Mouse (Mus musculus) Muller cell, postnatal 12 days (primary cell): Measurements from ENCODE around the gene Npas3.

Experiments
- DNase-seq: peaks from one replicate; pipeline ENCODE4 v3.0.0-alpha.2; 2015; ENCODE audit errors: inconsistent ontology term

Gene Npas3

GRCm38 (mm10) chr12:54060732-54061131, 812.3 kb downstream of the Npas3 start:
- DNase-seq, result peak; percentile 74

DNA sequence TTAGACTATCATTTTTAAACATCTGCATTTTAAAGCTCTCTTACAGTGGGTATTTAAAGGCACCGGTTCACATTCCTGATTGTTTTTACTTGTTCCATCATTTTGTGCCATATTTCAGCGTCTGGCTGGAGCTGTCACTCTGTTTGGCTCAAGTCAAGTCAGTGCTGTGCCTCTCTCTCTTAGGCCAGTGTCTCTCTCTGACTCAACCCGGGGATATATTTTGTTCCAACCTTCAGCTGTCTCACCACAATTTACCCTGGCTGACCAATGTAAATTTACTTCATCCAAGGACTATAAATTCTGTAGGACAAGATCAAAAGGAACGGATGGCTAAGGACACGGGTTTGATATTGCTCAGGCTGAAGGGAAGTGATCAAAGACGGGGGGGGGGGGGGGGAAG, 812.7 kb downstream of the Npas3 start:
- no peak for DNase-seq

GRCm38 (mm10) chr12:54064986-54065385, 816.5 kb downstream of the Npas3 start:
- no peak for DNase-seq

DNA sequence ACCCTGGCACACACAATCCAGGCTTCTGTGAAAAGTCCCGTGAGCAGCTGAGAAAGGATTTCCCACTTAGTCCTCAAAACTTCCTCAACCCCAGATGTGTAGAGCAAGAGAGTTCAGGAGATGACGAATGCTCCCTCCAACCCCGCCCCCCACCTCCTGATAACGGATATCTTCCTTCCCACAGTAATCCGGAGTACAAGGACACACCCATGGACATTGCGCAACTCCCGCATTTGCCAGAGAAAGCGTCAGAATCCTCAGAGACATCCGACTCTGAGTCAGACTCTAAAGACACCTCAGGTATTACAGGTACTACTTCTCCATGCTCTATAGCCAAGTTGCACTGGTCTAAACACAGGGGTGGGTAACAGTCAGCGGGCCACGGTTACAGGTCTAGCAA, 817.1 kb downstream of the Npas3 start:
- DNase-seq, result no peak

- DNase-seq, result no peak
These were observed 818.9 kb downstream of the Npas3 start for GRCm38 (mm10) chr12:54067419-54067818.

DNA sequence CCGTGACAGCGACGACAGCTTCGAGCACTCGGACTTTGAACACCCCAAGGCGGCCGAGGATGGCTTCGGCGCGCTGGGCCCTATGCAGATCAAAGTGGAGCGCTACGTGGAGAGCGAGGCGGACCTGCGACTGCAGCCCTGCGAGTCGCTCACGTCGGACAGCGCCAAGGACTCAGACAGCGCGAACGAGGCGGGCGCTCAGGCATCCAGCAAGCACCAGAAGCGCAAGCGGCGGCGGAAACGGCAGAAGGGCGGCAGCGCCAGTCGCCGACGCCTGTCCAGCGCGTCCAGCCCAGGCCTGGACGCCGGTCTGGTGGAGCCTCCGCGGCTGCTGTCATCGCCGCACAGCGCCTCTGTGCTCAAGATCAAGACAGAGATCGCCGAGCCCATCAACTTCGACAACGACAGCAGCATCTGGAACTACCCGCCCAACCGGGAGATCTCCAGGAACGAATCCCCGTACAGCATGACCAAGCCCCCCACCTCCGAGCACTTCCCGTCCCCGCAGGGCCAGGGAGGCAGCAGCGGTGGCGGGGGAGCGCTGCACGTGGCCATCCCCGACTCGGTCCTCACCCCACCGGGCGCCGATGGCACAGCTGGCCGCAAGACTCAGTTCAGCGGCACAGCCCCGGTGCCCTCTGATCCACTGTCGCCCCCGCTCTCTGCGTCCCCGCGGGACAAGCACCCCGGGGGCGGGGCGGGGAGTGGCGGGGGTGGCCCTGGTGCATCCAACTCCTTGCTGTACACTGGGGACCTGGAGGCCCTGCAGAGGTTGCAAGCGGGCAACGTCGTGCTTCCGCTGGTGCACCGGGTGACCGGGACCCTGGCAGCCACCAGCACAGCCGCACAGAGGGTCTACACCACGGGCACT, 819.6 kb downstream of the Npas3 start:
- no peak for DNase-seq

- no peak for DNase-seq
These were observed 820.3 kb downstream of the Npas3 start for GRCm38 (mm10) chr12:54068757-54069146.

DNA sequence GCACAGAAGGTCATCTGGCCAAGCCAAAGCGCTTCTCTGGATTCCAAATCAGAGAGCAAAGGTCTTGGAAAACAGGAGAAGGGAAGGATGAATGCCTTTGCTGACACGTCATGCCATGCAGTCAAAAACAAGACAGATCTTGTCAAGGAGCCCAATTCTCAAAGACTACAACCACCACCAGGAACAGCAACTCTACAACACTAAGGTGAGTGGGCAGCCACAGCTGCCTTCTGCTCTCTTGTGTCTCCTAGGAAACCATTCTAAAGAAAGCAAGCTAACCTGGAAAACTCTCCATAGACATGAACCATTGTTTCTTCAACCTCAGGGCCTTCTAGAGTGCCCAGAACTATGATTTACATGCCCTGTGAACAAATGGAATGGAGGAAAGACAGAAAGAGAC, 825.5 kb downstream of the Npas3 start:
- no peak for DNase-seq

- no peak for DNase-seq
These were observed 832.5 kb downstream of the Npas3 start for GRCm38 (mm10) chr12:54080996-54081395.

- DNase-seq, result peak; percentile 13
These were observed 845.3 kb downstream of the Npas3 start for GRCm38 (mm10) chr12:54093729-54094128.

DNA sequence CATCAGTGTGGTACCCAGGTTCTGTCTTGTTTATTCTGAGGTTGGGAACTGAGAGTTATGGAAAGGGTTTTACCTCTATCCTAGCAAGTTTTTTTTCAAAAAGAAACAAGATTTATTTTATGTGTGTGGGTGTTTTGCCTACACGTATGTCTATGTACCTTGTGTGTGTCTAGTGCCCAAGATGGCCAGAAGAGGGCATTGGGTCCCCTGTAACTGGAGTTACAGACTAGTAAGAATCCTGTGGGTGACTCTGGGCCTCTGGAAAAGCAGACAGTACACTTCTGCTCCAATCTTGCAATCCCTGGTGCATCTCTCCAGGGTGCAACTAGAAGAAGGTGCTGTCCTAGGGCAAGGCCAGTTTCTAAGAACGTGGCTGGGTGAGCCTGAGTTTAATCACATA, 848.0 kb downstream of the Npas3 start:
- DNase-seq, result no peak

DNA sequence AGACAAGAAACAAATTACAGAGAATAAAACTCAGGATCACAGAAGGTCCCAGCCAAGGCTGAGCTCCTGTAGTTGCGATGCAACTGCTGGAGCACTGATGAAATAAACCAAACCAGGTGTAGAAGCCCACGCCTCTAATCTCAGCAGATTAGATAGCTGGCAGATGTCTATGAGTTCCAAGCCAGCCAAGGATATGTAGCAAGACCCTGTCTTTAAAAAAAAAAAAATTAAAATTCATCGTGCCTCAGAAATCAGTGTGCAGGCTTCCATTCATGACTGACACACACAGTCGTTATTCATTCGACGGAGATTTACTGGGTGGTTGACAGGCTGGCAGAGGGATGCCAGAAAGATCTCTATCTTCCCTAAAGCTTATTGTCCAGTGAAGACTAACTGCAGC, 849.7 kb downstream of the Npas3 start:
- no peak for DNase-seq

GRCm38 (mm10) chr12:54098785-54099184, 850.3 kb downstream of the Npas3 start:
- peak; percentile 19 for DNase-seq

DNA sequence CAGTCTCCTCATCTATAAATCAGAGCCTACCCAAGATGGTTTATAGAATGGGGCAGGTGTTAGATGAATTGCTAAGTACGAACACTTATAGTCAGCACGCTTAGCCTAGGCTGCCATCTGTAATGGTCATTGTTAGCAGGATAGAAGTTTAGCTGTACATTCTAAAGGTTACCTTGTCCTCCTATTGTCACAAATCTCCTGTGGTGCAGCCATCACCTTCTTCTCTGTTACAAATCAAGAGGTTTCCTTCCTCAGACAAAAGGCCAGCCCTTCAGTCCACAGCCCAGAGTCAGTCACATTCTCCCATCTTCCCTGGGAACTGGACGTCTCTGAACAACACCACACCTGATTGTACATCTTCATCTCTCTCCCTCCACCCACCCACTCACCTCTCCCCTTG, 851.0 kb downstream of the Npas3 start:
- no peak for DNase-seq

DNA sequence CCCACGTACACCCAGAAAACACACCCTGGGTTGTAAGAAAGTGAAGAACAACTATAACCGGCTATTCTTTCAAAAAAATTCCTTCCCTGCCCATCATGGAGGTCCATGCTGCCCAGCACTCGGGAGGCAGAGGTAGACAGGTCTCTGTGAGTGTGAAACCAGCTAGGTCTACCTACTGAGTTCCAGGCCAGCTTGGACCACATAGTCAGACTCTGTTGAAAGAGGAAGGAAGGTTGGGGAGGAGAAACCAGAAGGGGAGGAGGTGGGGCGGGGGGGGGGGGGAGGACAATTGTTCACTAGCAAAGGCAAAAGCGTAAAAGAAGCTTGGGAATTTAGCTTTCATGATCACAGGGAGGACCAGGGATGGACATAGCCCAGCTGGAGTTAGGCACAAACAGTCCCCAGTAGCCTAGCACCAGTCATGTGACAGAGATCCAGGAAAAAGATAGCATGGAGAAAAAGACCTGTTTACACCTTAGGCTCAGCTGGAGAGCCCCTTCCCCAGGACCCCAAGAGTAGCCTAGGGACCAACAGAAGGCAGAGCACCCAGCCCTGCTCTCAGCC, 852.9 kb downstream of the Npas3 start:
- DNase-seq, result no peak

- no peak for DNase-seq
These were observed 854.0 kb downstream of the Npas3 start for GRCm38 (mm10) chr12:54102500-54102899.

DNA sequence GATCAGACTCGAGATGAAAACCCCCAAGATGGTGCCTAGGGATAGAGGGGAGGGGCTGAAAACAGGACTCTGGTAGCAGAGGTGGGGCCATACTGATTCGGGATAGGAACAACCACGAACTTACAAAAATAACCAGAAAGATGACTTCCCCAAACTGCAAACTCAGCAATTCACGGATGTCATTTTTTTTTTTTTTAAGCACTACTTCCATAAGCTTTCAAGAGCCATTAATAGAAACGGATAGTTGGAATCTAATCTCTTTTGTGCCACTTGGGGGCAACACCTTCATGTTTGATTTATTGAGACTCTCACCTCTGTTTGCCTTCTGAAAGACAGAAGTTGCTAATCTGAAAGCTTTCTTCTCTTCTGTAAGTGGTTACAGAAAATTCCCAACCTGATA, 857.1 kb downstream of the Npas3 start:
- no peak for DNase-seq

DNA sequence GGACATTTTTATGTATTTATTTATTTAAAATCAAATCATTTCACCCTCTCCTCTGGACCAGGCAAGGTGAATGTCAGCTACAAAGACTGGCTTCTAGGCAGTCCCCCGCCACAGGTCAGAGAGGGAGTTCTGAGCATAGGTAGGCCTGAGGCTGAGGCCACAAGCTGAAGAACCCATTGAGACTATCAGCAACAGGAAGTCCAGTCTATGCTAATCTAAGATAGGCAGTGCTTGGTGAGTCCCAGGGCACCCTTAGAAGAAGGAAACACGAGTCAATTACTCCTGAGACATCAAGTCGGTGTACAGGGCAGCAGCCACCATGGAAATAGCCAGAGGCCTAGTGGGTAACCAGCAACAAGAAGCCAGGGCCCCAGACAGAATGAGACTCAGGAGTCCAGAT, 857.5 kb downstream of the Npas3 start:
- no peak for DNase-seq

- no peak for DNase-seq
These were observed 861.9 kb downstream of the Npas3 start for GRCm38 (mm10) chr12:54110342-54110741.

DNA sequence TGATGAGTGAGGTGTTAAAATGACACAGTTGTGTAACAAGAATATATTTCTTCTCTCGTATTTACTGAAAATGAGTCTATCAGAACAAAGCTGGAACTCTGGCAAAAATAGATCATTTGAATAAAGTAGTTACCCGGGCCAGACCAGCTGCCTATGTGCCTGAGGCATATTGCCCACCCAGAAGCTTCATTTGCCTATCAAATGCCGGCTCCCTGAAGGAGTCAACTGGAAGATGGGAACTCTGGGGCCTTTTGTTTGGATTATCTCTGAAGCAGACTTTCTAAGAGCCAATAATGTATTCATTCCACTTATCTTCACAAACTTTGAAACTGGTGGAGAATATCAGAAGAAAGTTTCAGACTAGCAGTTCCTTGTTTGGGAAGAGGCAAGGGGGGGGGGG, 862.5 kb downstream of the Npas3 start:
- DNase-seq, result no peak

GRCm38 (mm10) chr12:54120386-54120785, 871.9 kb downstream of the Npas3 start:
- no peak for DNase-seq

- no peak for DNase-seq
These were observed 872.8 kb downstream of the Npas3 start for GRCm38 (mm10) chr12:54121286-54121685.
